Mouse (Mus musculus) MEL (cell line): ENCODE data around the gene Dlk1. TPM values are rescaled to one million over a fixed set of nuclear protein-coding genes. Genes with fewer than 3 reads are reported as not detected.

Experiments used
- DNase-seq: peaks from one replicate; pipeline ENCODE4 v3.0.0; 2011; ENCODE audit warnings: low read depth, low spot score
- H3K27ac ChIP-seq: 2 replicates; pipeline ENCODE4 v1.5.1; 2012; ENCODE audit warnings: low read depth, mild to moderate bottlenecking, control low read depth, low read length, moderate library complexity; ENCODE audit not compliant: control insufficient read depth
- H3K27me3 ChIP-seq, 2 experiments: fragments of 150-350 bp in 1 of 2; sonication (generic) in 1 of 2; 2 replicates each; pipeline ENCODE4 v1.6.1; 2012; ENCODE audit warnings: low read length in 2 of 2, mild to moderate bottlenecking in 2 of 2, improper control_type of control experiment in 1 of 2, moderate library complexity in 1 of 2; ENCODE audit not compliant: insufficient read depth in 2 of 2, control insufficient read depth in 1 of 2
- H3K36me3 ChIP-seq, 2 experiments: 2 replicates each; pipeline ENCODE4 v1.6.1; 2012 to 2014; ENCODE audit warnings: low read length in 2 of 2, improper control_type of control experiment in 1 of 2, inconsistent platforms in 1 of 2, mild to moderate bottlenecking in 1 of 2; ENCODE audit not compliant: insufficient read depth in 2 of 2, control insufficient read depth in 1 of 2
- H3K4me1 ChIP-seq, 2 experiments: fragments of 150-350 bp in 1 of 2; sonication (generic) in 1 of 2; 2 replicates each; pipeline ENCODE4 v1.6.1; 2012; ENCODE audit warnings: low read length in 2 of 2, improper control_type of control experiment in 1 of 2, mild to moderate bottlenecking in 1 of 2; ENCODE audit not compliant: insufficient read depth in 2 of 2, control insufficient read depth in 1 of 2
- H3K4me3 ChIP-seq, 2 experiments: fragments of 150-350 bp in 1 of 2; sonication (generic) in 1 of 2; 2 replicates each; pipeline ENCODE4 v1.5.1; 2012; ENCODE audit warnings: low read depth in 2 of 2, low read length in 2 of 2, mild to moderate bottlenecking in 2 of 2, moderate library complexity in 2 of 2, control low read depth in 1 of 2, improper control_type of control experiment in 1 of 2; ENCODE audit not compliant: control insufficient read depth in 1 of 2, insufficient read depth in 1 of 2
- H3K79me2 ChIP-seq: 2 replicates; pipeline ENCODE4 v1.6.1; 2012; ENCODE audit warnings: mild to moderate bottlenecking, low read length, moderate library complexity; ENCODE audit not compliant: control insufficient read depth, poor library complexity, insufficient read depth
- H3K9ac ChIP-seq: 2 replicates; pipeline ENCODE4 v1.6.1; 2012; ENCODE audit warnings: low read depth, mild to moderate bottlenecking, control low read depth, low read length, moderate library complexity; ENCODE audit not compliant: control insufficient read depth, poor library complexity, severe bottlenecking
- H3K9me3 ChIP-seq: fragments of 150-350 bp; sonication (generic); replicated peaks from 2 replicates; pipeline ENCODE4 v1.6.1; 2012; ENCODE audit warnings: mild to moderate bottlenecking, low read length, improper control_type of control experiment, moderate library complexity; ENCODE audit not compliant: insufficient read depth
- BHLHE40 ChIP-seq: IDR thresholded peaks from 2 replicates; pipeline ENCODE4 v1.6.1; 2012; ENCODE audit warnings: low read depth, mild to moderate bottlenecking, inconsistent platforms, low read length, improper control_type of control experiment, borderline replicate concordance
- CHD2 ChIP-seq: IDR thresholded peaks from 2 replicates; pipeline ENCODE4 v1.6.1; 2011; ENCODE audit warnings: low read length, improper control_type of control experiment
- E2F4 ChIP-seq: IDR thresholded peaks from 2 replicates; pipeline ENCODE4 v1.6.1; 2011; ENCODE audit warnings: low read depth, low read length, improper control_type of control experiment, borderline replicate concordance
- ETS1 ChIP-seq: IDR thresholded peaks from 2 replicates; pipeline ENCODE4 v1.6.1; 2012; ENCODE audit warnings: low read depth, mild to moderate bottlenecking, inconsistent platforms, low read length, improper control_type of control experiment, moderate library complexity
- GATA1 ChIP-seq: IDR thresholded peaks from 2 replicates; pipeline ENCODE4 v1.6.1; 2011; ENCODE audit warnings: low read depth, low read length, improper control_type of control experiment
- HCFC1 ChIP-seq: IDR thresholded peaks from 2 replicates; pipeline ENCODE4 v1.6.1; 2012; ENCODE audit warnings: low read depth, mild to moderate bottlenecking, inconsistent platforms, low read length, improper control_type of control experiment, moderate library complexity
- KAT2A ChIP-seq: conservative IDR thresholded peaks from 2 replicates; pipeline ENCODE4 v1.6.1; 2012; ENCODE audit warnings: low read depth, low read length, improper control_type of control experiment, inconsistent platforms
- MAFK ChIP-seq: IDR thresholded peaks from 2 replicates; pipeline ENCODE4 v1.6.1; 2011; ENCODE audit warnings: low read depth, mild to moderate bottlenecking, low read length, improper control_type of control experiment, borderline replicate concordance
- MAX ChIP-seq: IDR thresholded peaks from 2 replicates; pipeline ENCODE4 v1.6.1; 2011; ENCODE audit warnings: low read length, improper control_type of control experiment
- MAZ ChIP-seq: IDR thresholded peaks from 2 replicates; pipeline ENCODE4 v1.6.1; 2012; ENCODE audit warnings: low read depth, mild to moderate bottlenecking, inconsistent platforms, low read length, improper control_type of control experiment
- MEF2A ChIP-seq: IDR thresholded peaks from 2 replicates; pipeline ENCODE4 v1.6.1; 2014; ENCODE audit warnings: low read depth, mild to moderate bottlenecking, inconsistent platforms, low read length, improper control_type of control experiment; ENCODE audit not compliant: poor library complexity, insufficient replicate concordance, severe bottlenecking; ENCODE audit errors: extremely low read depth
- MYB ChIP-seq: IDR thresholded peaks from 2 replicates; pipeline ENCODE4 v1.6.1; 2011; ENCODE audit warnings: mild to moderate bottlenecking, low read depth, low read length, improper control_type of control experiment
- NRF1 ChIP-seq: IDR thresholded peaks from 2 replicates; pipeline ENCODE4 v1.6.1; 2014; ENCODE audit warnings: low read depth, mild to moderate bottlenecking, inconsistent platforms, low read length, improper control_type of control experiment, moderate library complexity; ENCODE audit not compliant: poor library complexity, insufficient read depth, severe bottlenecking
- POLR2A ChIP-seq, 2 experiments: IDR thresholded peaks; 2 replicates each; pipeline ENCODE4 v1.6.1; 2011 to 2012; ENCODE audit warnings: low read length in 2 of 2, mild to moderate bottlenecking in 2 of 2, control low read depth in 1 of 2, improper control_type of control experiment in 1 of 2, low read depth in 1 of 2, moderate library complexity in 1 of 2; ENCODE audit not compliant: control insufficient read depth in 1 of 2, insufficient read depth in 1 of 2, poor library complexity in 1 of 2
- POLR2AphosphoS2 ChIP-seq: IDR thresholded peaks from 2 replicates; pipeline ENCODE4 v1.6.1; 2011; ENCODE audit warnings: low read length, improper control_type of control experiment
- RCOR1 ChIP-seq: IDR thresholded peaks from 2 replicates; pipeline ENCODE4 v1.6.1; 2012; ENCODE audit warnings: low read depth, mild to moderate bottlenecking, inconsistent platforms, low read length, improper control_type of control experiment
- SMC3 ChIP-seq: IDR thresholded peaks from 2 replicates; pipeline ENCODE4 v1.6.1; 2011; ENCODE audit warnings: low read depth, low read length, improper control_type of control experiment
- TAL1 ChIP-seq: IDR thresholded peaks from 2 replicates; pipeline ENCODE4 v1.6.1; 2012; ENCODE audit warnings: mild to moderate bottlenecking, inconsistent platforms, low read length, moderate library complexity, mixed read lengths
- TBP ChIP-seq: IDR thresholded peaks from 2 replicates; pipeline ENCODE4 v1.8.0; 2011; ENCODE audit warnings: low read depth, low read length, improper control_type of control experiment
- UBTF ChIP-seq: IDR thresholded peaks from 2 replicates; pipeline ENCODE4 v1.6.1; 2012; ENCODE audit warnings: low read depth, mild to moderate bottlenecking, inconsistent platforms, low read length, improper control_type of control experiment, moderate library complexity, borderline replicate concordance; ENCODE audit not compliant: insufficient read depth
- USF1 ChIP-seq: IDR thresholded peaks from 2 replicates; pipeline ENCODE4 v1.6.1; 2014; ENCODE audit warnings: low read depth, mild to moderate bottlenecking, inconsistent platforms, low read length, improper control_type of control experiment, moderate library complexity
- ZC3H11A ChIP-seq: IDR thresholded peaks from 2 replicates; pipeline ENCODE4 v1.6.1; 2012; ENCODE audit warnings: low read depth, mild to moderate bottlenecking, inconsistent platforms, low read length, improper control_type of control experiment
- ZKSCAN1 ChIP-seq: IDR thresholded peaks from 2 replicates; pipeline ENCODE4 v1.6.1; 2012; ENCODE audit warnings: low read depth, mild to moderate bottlenecking, inconsistent platforms, low read length, improper control_type of control experiment, moderate library complexity
- ZNF384 ChIP-seq: IDR thresholded peaks from 2 replicates; pipeline ENCODE4 v1.6.1; 2012; ENCODE audit warnings: low read depth, mild to moderate bottlenecking, inconsistent platforms, low read length, improper control_type of control experiment
- polyA plus RNA-seq, 2 experiments: library from polyadenylated mRNA; stranded (reverse) in 1 of 2; unstranded in 1 of 2; fragments of >175 nt in 1 of 2; fragments of >200 nt in 1 of 2; gene quantifications; 2 replicates each; pipeline versions ENCODE4 v1.2.1 to v1.2.4; 2012; ENCODE audit warnings: low replicate concordance in 2 of 2, low read depth in 1 of 2; ENCODE audit not compliant: insufficient read length in 2 of 2, insufficient read depth in 1 of 2, missing spikeins in 1 of 2
- total RNA-seq: library from RNA; depleted of rRNA; stranded (reverse); fragments of 300-350 nt; gene quantifications from 2 replicates; pipeline ENCODE4 v1.2.3, GENCODE M21; 2012

Dlk1 gene
- total and polyA plus RNA-seq, 3 experiments, result not detected

- Histone ChIP-seq H3K27ac (no peak overlapping the region), H3K4me1 (no peaks in the 10 kb centered on the region), H3K36me3 (no peaks in the 10 kb centered on the region), H3K27me3 (no peaks in the 10 kb centered on the region), H3K79me2 (no peaks in the 10 kb centered on the region), H3K4me3 (no peak overlapping the region), H3K9ac (no peak overlapping the region), H3K9me3 (no peaks in the 10 kb centered on the region)
- no peak for TF ChIP-seq MEF2A
- TF ChIP-seq E2F4, result no peak
- TF ChIP-seq SMC3, result no peak
- TF ChIP-seq POLR2AphosphoS2, result no peak
- TF ChIP-seq UBTF, result no peak
- TF ChIP-seq POLR2A (IDR thresholded peaks at IDR 0.05; ENCODE audit: control insufficient read depth in 1 of 2, insufficient read depth in 1 of 2, low read depth in 1 of 2, low read length in 2 of 2, poor library complexity in 1 of 2), result no peak
- TF ChIP-seq TAL1, result no peak
- no peak for DNase-seq
Observed at GRCm38 (mm10) chr12:109411172-109412070, 41.2 kb upstream of the Dlk1 start.

- TF ChIP-seq POLR2AphosphoS2 (no peak), ZNF384 (no peak), ZC3H11A (no peak), HCFC1 (no peak), RCOR1 (no peak)
- H3K4me3 ChIP-seq, result no peak overlapping the region
- no peak overlapping the region for H3K27ac ChIP-seq
- no peaks in the 10 kb centered on the region for H3K79me2 ChIP-seq
- H3K9me3 ChIP-seq, result no peaks in the 10 kb centered on the region
- H3K9ac ChIP-seq, result no peak overlapping the region
- no peaks in the 10 kb centered on the region for H3K27me3 ChIP-seq
- DNase-seq, result no peak
- H3K36me3 ChIP-seq, result no peaks in the 10 kb centered on the region
- no peaks in the 10 kb centered on the region for H3K4me1 ChIP-seq
Observed at GRCm38 (mm10) chr12:109412071-109412440, 40.6 kb upstream of the Dlk1 start.

- H3K27me3 ChIP-seq, result no peaks in the 10 kb centered on the region
- DNase-seq, result no peak
- no peaks in the 10 kb centered on the region for H3K79me2 ChIP-seq
- no peaks in the 10 kb centered on the region for H3K4me1 ChIP-seq
- no peaks in the 10 kb centered on the region for H3K9me3 ChIP-seq
- no peak overlapping the region for H3K9ac ChIP-seq
- no peak for TF ChIP-seq TAL1
- no peak for TF ChIP-seq CHD2
- no peak for TF ChIP-seq MAZ
- TF ChIP-seq GATA1, result no peak
- TF ChIP-seq NRF1, result no peak
- no peak for TF ChIP-seq SMC3
- no peak for TF ChIP-seq KAT2A
- TF ChIP-seq BHLHE40, result no peak
- TF ChIP-seq ZC3H11A, result no peak
- no peak for TF ChIP-seq MYB
- no peak for TF ChIP-seq USF1
- no peak for TF ChIP-seq RCOR1
- TF ChIP-seq ZKSCAN1, result no peak
- TF ChIP-seq TBP, result no peak
- TF ChIP-seq ETS1, result no peak
- no peak for TF ChIP-seq MAFK
- TF ChIP-seq POLR2AphosphoS2, result no peak
- no peak for TF ChIP-seq ZNF384
- no peak for TF ChIP-seq MAX
- no peak overlapping the region for H3K27ac ChIP-seq
- H3K36me3 ChIP-seq, result no peaks in the 10 kb centered on the region
- H3K4me3 ChIP-seq, result no peak overlapping the region
Observed at GRCm38 (mm10) chr12:109412675-109413074, 39.9 kb upstream of the Dlk1 start.
